Mouse (Mus musculus): ENCODE measurements around the gene Morc1. TPM values are rescaled to one million over a fixed set of nuclear protein-coding genes. Genes with fewer than 3 reads are reported as not detected.
A peak's percentile ranks its signal among the peaks of the same experiment; 100 is the strongest.

The Morc1 gene
- polyA plus RNA-seq, 1 experiment = not detected

DNA sequence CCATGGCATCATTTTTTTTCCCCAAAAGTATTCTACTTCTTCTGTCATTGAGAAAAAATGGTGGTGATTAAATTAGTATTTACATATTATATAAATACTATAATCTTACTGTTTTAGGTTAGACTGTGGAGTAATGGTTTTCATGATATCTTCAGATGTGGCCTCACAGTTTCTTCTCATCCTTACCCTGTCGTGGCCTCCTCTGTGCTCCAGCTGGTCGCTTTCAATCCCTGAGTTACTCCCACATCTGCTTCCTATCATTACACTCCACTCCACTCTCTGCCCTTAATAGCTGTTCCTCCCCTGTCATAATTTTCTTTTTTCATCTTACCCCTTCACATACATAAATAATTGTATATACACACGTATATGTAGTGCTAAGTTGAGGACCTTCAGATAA lies 22.2 kb downstream of the Morc1 start:
- H3K27ac ChIP-seq (ENCODE audit: insufficient read depth, low read length) = no peak overlapping the region
- H3K4me3 ChIP-seq (ENCODE audit: insufficient read depth, low read length) = no peak overlapping the region
- TF ChIP-seq CTCF (IDR thresholded peaks at IDR 0.05; ENCODE audit: borderline replicate concordance, insufficient read depth, low read length) (no peak), POLR2A (IDR thresholded peaks at IDR 0.05; ENCODE audit: low read depth, low read length) (no peak)
- H3K4me1 ChIP-seq (ENCODE audit: control insufficient read depth, insufficient read depth, low read length) = no peaks in the 10 kb centered on the region

DNA sequence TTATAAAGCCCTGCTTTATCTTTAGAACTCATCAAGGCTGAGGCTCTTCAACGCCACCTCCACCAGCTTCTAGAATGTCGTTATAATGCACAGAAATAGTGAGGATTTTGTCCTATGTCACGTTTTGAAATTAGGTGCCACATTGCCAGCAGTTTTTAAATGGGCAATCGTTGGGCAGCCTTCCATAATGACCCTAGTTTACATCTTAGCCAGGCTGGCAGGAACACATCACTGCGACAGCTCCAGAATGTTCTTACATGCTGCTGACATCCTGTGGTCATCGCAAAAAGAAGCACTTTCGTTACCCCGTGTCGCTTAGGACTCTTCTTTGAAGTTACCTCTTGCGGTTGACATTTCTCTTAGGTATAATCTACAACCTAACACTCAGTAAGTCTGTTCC lies 42.4 kb downstream of the Morc1 start:
- H3K4me1 ChIP-seq (ENCODE audit: control insufficient read depth, insufficient read depth, low read length) = no peaks in the 10 kb centered on the region
- H3K27ac ChIP-seq (ENCODE audit: insufficient read depth, low read length) = no peak overlapping the region
- TF ChIP-seq POLR2A (IDR thresholded peaks at IDR 0.05; ENCODE audit: low read depth, low read length) (no peak), CTCF (IDR thresholded peaks at IDR 0.05; ENCODE audit: borderline replicate concordance, insufficient read depth, low read length) (no peak)
- no peak overlapping the region for H3K4me3 ChIP-seq (ENCODE audit: insufficient read depth, low read length)

DNA sequence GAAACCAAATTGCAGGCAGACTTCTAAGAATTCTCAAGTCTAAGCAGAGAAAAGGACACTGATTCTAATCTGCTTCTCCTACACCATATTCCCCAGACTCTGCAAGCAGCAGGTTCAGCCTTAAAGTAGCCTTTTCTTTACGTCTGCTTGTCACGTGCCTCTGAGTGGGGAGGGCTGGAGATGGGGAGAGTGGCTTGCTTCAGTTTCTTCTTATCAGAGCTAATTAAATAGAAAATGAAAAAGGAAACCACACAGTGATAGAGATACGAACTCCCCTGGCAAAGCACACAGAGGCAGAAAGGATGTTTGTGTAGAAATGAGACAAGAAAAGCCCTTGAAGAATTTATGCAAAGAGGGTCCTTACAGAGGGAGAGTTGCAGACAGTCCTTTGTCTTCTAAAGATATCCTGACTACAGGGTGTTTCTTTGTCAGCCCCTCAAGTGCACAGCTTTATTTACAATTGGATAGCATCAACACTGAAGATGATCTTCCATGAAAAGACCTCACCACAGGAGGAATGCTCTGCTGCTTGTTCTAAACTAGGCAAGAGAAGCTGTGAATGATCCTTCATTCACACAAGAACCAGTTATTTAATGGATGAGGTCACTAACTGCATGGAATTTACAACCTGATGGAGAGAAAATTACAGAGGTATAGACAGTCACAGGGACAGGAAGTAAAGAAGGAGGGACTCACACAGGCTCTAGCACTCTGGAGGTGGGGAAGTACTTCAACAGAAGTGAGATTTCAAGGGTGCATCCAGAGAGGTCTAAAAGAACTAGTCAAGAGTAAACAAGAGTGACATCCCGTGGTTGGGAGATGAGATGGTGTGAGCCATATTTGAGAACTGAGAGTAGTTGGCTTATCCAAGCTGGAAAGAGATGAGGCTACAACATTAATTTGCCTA lies 44.1 kb downstream of the Morc1 start:
- TF ChIP-seq CTCF (IDR thresholded peaks at IDR 0.05; ENCODE audit: borderline replicate concordance, insufficient read depth, low read length) = no peak
- no peak for TF ChIP-seq POLR2A (IDR thresholded peaks at IDR 0.05; ENCODE audit: low read depth, low read length)
- Histone ChIP-seq H3K27ac (ENCODE audit: insufficient read depth, low read length) (no peak overlapping the region), H3K4me3 (ENCODE audit: insufficient read depth, low read length) (no peak overlapping the region), H3K4me1 (ENCODE audit: control insufficient read depth, insufficient read depth, low read length) (no peaks in the 10 kb centered on the region)

DNA sequence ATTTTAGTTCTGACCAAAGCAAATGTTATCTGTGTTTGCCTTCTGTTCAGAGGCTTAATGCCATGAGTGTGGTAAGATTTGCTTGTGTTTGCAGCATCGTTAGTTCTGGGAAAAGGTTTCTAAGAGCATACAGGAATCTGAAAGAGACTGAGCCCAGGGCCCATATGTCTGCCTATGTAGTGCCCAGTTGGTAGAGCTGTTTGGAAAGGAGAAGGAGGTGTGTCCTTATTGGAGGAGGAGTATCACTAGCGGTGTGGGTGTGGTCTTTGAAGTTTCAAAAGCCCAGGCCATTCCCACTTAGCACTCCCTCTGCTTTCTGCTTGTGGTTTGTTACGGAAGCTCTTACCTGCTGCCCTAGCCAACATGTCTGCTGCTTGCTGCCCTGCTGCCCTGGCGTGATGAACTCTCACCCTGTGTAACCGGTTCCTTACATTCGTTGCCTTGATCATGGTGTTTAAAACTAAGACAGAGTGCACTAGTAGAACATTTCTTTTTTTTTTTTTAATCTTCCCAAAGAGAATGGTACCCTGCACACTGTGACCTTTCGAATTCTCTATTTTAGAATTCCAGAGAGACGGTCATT lies 48.3 kb downstream of the Morc1 start:
- Histone ChIP-seq H3K4me1 (ENCODE audit: control insufficient read depth, insufficient read depth, low read length) (no peaks in the 10 kb centered on the region), H3K4me3 (ENCODE audit: insufficient read depth, low read length) (no peak overlapping the region), H3K27ac (ENCODE audit: insufficient read depth, low read length) (no peak overlapping the region)
- TF ChIP-seq CTCF (IDR thresholded peaks at IDR 0.05; ENCODE audit: borderline replicate concordance, insufficient read depth, low read length) (no peak), POLR2A (IDR thresholded peaks at IDR 0.05; ENCODE audit: low read depth, low read length) (no peak)

DNA sequence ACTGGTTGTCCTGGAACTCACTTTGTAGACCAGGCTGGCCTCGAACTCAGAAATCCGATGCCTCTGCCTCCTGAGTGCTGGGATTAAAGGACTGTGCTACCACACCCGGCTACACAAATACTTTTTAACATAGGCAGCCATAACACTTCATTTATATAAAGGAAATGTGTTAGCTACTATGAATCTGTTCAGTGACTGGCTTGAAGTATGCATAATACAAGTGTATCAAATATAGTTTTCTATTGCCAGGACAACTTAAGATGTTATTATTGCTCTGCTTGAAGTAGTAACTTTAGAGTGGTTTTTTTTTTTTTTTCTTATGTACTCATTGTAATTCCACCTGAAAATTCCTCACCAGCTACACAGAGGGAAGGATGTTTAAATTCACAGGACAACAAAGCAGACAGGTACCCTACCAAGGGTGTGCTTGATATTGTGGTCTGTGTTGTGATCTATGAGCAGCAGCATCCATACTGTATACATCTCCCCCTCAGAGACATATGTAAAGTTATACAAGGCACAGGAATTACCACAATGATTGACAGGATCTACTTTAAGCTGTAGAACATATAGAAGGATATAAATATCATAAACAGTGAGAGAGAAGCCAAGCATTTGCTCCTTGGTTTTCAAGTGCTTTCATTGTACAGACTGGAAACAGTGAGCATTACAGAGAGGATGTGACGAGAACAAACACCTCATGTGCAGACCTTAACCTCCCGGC lies 85.9 kb downstream of the Morc1 start:
- H3K4me1 ChIP-seq (ENCODE audit: control insufficient read depth, insufficient read depth, low read length) = no peaks in the 10 kb centered on the region
- no peak for TF ChIP-seq POLR2A (IDR thresholded peaks at IDR 0.05; ENCODE audit: low read depth, low read length)
- no peak overlapping the region for H3K4me3 ChIP-seq (ENCODE audit: insufficient read depth, low read length)
- no peak overlapping the region for H3K27ac ChIP-seq (ENCODE audit: insufficient read depth, low read length)

DNA sequence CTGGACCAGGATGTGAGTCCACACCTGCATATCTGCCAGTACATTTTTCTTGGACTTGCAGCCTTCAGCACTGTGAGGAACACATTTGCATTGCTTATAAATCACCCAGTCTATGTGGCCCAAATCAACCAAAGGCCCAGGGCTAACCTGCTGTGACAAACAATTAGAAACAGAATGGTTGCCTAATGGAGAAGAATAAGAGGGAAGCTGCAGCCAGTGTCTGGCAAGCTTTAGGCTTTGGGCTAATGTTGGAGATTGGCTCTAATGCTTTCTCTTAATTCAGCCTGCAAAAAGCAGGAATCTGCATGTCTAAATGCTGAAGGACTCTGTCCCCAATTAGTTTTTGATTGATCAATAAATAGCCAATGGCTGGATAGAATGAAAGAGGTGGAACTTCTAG lies 88.5 kb downstream of the Morc1 start:
- H3K4me3 ChIP-seq (ENCODE audit: insufficient read depth, low read length) = no peak overlapping the region
- no peaks in the 10 kb centered on the region for H3K4me1 ChIP-seq (ENCODE audit: control insufficient read depth, insufficient read depth, low read length)
- H3K27ac ChIP-seq (ENCODE audit: insufficient read depth, low read length) = no peak overlapping the region
- TF ChIP-seq POLR2A (IDR thresholded peaks at IDR 0.05; ENCODE audit: low read depth, low read length) (no peak), CTCF (IDR thresholded peaks at IDR 0.05; ENCODE audit: borderline replicate concordance, insufficient read depth, low read length) (no peak)

DNA sequence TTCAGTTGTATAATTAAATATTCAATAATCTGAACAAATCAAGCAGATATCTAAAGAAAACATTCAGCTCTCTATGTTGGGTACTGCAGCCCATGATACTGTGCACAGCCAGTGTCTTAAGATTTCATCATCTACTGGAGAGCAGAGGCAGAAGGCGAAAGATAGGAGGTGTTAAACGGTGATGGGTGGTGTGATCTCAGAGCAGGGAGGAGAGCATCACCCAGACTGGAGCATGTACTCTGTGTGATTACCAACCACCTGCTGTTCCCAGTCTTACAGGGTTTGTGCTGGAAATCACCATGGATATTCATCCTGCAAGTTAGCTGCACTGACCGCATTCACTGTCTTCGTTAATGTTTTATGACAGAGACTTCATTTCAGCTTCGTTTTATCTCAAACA lies 106.1 kb downstream of the Morc1 start:
- no peak for TF ChIP-seq POLR2A (IDR thresholded peaks at IDR 0.05; ENCODE audit: low read depth, low read length)
- no peak for TF ChIP-seq CTCF (IDR thresholded peaks at IDR 0.05; ENCODE audit: borderline replicate concordance, insufficient read depth, low read length)
- Histone ChIP-seq H3K4me1 (ENCODE audit: control insufficient read depth, insufficient read depth, low read length) (no peaks in the 10 kb centered on the region), H3K27ac (ENCODE audit: insufficient read depth, low read length) (no peak overlapping the region), H3K4me3 (ENCODE audit: insufficient read depth, low read length) (no peak overlapping the region)

DNA sequence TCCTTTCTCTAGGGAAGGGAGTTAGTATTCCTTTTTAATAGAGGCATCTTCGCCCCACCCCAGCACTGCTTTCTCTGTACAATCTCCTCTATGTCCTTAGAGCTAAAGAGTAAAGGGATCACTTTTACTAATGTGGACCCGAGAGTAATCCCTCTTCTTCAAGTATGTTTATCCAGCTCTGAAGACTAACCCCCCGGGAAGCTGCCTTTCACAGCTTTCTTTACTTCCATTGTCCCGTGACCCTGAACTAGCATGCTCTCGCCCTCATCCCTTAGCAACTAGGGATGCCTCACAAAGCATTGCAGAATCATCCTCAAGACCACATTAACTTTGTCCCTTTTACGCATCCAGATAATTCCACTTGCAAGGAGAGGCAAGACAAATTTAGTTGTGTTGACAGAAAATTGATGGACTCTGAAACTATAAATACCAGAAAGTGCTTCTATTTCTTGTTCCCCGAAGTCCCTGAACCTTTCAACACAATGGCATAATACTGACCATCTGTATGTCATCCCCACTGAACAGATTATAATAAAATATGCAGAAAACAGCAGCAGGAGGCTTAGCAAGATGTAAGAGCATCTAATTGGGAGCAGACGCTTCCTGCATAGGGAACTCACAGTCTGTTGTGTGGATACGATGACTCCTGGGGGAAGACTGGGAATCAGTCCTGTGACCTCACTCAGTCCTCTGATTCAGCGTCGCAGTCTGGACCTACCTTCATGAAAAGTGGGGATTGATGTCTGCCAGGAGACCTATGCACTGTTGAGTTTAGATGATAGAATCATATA lies 131.4 kb downstream of the Morc1 start:
- Histone ChIP-seq H3K4me1 (ENCODE audit: control insufficient read depth, insufficient read depth, low read length) (no peaks in the 10 kb centered on the region), H3K27ac (ENCODE audit: insufficient read depth, low read length) (no peak overlapping the region), H3K4me3 (ENCODE audit: insufficient read depth, low read length) (no peak overlapping the region)
- no peak for TF ChIP-seq CTCF (IDR thresholded peaks at IDR 0.05; ENCODE audit: borderline replicate concordance, insufficient read depth, low read length)
- TF ChIP-seq POLR2A (IDR thresholded peaks at IDR 0.05; ENCODE audit: low read depth, low read length) = no peak

DNA sequence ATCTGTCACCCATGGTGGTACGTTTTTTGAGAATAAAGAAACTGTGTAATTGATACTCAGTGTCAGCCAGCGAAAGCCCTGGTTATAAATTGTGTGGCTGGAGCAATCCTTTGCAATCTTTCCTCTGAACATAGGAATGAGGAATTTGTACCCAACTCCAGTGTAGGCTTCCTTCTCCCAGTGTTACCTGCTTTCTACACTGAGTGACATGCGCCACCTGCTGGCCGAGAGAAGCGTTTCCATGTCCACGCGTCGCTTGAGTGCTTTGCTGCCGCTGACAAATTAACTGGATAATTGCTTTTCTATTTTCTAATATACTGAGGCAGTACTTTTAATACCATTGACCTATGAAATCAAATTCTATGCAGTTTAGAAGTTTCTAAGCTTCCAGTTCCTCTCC lies 139.3 kb downstream of the Morc1 start:
- H3K4me1 ChIP-seq (ENCODE audit: control insufficient read depth, insufficient read depth, low read length) = no peaks in the 10 kb centered on the region
- H3K27ac ChIP-seq (ENCODE audit: insufficient read depth, low read length) = no peak overlapping the region
- TF ChIP-seq CTCF (IDR thresholded peaks at IDR 0.05; ENCODE audit: borderline replicate concordance, insufficient read depth, low read length) (peak; percentile 92), POLR2A (IDR thresholded peaks at IDR 0.05; ENCODE audit: low read depth, low read length) (no peak)
- no peak overlapping the region for H3K4me3 ChIP-seq (ENCODE audit: insufficient read depth, low read length)

Measured in embryonic fibroblast, embryonic 13.5 days (primary cell).